Mouse (Mus musculus): Measurements from ENCODE around the gene Klf5.

The Klf5 gene

GRCm38 (mm10) chr14:99298385-99299021 is at the start of gene Klf5:
Klf5 (plus strand) TSS chr14:99298691.
- DNase-seq (ENCODE audit: low read depth, low spot score) = peak; percentile 91

GRCm38 (mm10) chr14:99262026-99262425 is 36.5 kb upstream of the Klf5 start:
- no peak for DNase-seq (ENCODE audit: low read depth, low spot score)

- no peak for DNase-seq (ENCODE audit: low read depth, low spot score)
Observed at GRCm38 (mm10) chr14:99263816-99264215, 34.7 kb upstream of the Klf5 start.

- no peak for DNase-seq (ENCODE audit: low read depth, low spot score)
Observed at GRCm38 (mm10) chr14:99265791-99266190, 32.7 kb upstream of the Klf5 start.

- DNase-seq (ENCODE audit: low read depth, low spot score) = no peak
Observed at GRCm38 (mm10) chr14:99266749-99267148, 31.7 kb upstream of the Klf5 start.

- DNase-seq (ENCODE audit: low read depth, low spot score) = no peak
Observed at GRCm38 (mm10) chr14:99274056-99274455, 24.4 kb upstream of the Klf5 start.

GRCm38 (mm10) chr14:99275827-99276226 is 22.7 kb upstream of the Klf5 start:
- no peak for DNase-seq (ENCODE audit: low read depth, low spot score)

- no peak for DNase-seq (ENCODE audit: low read depth, low spot score)
Observed at GRCm38 (mm10) chr14:99278312-99278711, 20.2 kb upstream of the Klf5 start.

- DNase-seq (ENCODE audit: low read depth, low spot score) = no peak
Observed at GRCm38 (mm10) chr14:99278763-99279486, 19.6 kb upstream of the Klf5 start.

GRCm38 (mm10) chr14:99280399-99280798 is 18.1 kb upstream of the Klf5 start:
- DNase-seq (ENCODE audit: low read depth, low spot score) = no peak

GRCm38 (mm10) chr14:99280825-99281433 is 17.6 kb upstream of the Klf5 start:
- DNase-seq (ENCODE audit: low read depth, low spot score) = no peak

- no peak for DNase-seq (ENCODE audit: low read depth, low spot score)
Observed at GRCm38 (mm10) chr14:99285486-99285885, 13.0 kb upstream of the Klf5 start.

GRCm38 (mm10) chr14:99292176-99292575 is 6.3 kb upstream of the Klf5 start:
- DNase-seq (ENCODE audit: low read depth, low spot score) = no peak

GRCm38 (mm10) chr14:99294424-99294823 is 4.1 kb upstream of the Klf5 start:
- DNase-seq (ENCODE audit: low read depth, low spot score) = no peak

GRCm38 (mm10) chr14:99295606-99296341 is 2.7 kb upstream of the Klf5 start:
- DNase-seq (ENCODE audit: low read depth, low spot score) = no peak

- peak; percentile 26 for DNase-seq (ENCODE audit: low read depth, low spot score)
Observed at GRCm38 (mm10) chr14:99299022-99299481, 561 bp downstream of the Klf5 start.

- peak; percentile 52 for DNase-seq (ENCODE audit: low read depth, low spot score)
Observed at GRCm38 (mm10) chr14:99299701-99300191, 1.3 kb downstream of the Klf5 start.

- DNase-seq (ENCODE audit: low read depth, low spot score) = no peak
Observed at GRCm38 (mm10) chr14:99301472-99301871, 3.0 kb downstream of the Klf5 start.

- no peak for DNase-seq (ENCODE audit: low read depth, low spot score)
Observed at GRCm38 (mm10) chr14:99304387-99304786, 5.9 kb downstream of the Klf5 start.

GRCm38 (mm10) chr14:99304997-99305792 is 6.7 kb downstream of the Klf5 start:
- DNase-seq (ENCODE audit: low read depth, low spot score) = no peak

- no peak for DNase-seq (ENCODE audit: low read depth, low spot score)
Observed at GRCm38 (mm10) chr14:99306410-99306809, 7.9 kb downstream of the Klf5 start.
